Mouse (Mus musculus): ENCODE results near the gene Palld. TPM values are rescaled to one million over a fixed set of nuclear protein-coding genes. Genes with fewer than 3 reads are reported as not detected.
A peak's percentile ranks its signal among the peaks of the same experiment; 100 is the strongest.

Gene Palld
- polyA plus RNA-seq, 1 experiment from 2014 or later: 62.9 TPM

DNA sequence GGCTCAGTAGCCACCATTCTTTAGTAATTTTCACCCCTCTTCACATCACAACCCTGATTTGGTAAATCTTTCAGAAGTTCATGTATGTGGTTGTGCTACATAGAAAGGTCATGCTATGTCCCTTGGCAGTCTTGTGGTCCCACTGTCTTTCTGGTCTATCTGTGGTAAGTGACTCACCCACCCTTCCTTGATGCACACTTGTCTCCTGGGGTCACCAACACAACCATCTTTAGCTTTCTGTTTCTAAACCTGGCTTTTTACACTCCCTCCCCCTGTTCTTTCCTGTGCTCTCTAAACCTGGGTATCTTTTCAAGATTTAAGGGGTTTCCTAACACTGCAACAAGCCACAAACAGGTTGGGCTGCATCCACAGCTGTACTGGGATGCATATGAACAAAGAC, 345.5 kb downstream of the Palld start:
- DNase-seq (ENCODE audit: low spot score): no peak
- Histone ChIP-seq H3K36me3 (ENCODE audit: control insufficient read depth, insufficient read depth, low read length) (no peaks in the 10 kb centered on the region), H3K4me2 (ENCODE audit: low read depth, severe bottlenecking) (no peak overlapping the region), H3K4me1 (ENCODE audit: control insufficient read depth, insufficient read depth, low read length) (no peaks in the 10 kb centered on the region; the same call in 1 of the 2 replicates), H3K4me3 (ENCODE audit: low read depth, low read length) (no peak overlapping the region), H3K9me3 (ENCODE audit: control insufficient read depth, low read length) (no peaks in the 10 kb centered on the region), H3K27ac (replicated peaks; ENCODE audit: low read depth, low read length) (no peak overlapping the region), H3K9ac (ENCODE audit: low read length) (no peak overlapping the region), H3K27me3 (ENCODE audit: control insufficient read depth, insufficient read depth, low read length) (no peaks in the 10 kb centered on the region)
- ATAC-seq (ENCODE audit: insufficient number of reproducible peaks, low FRiP score, low TSS enrichment, low read depth): no peak

- Histone ChIP-seq H3K4me3 (ENCODE audit: low read depth, low read length) (no peak overlapping the region), H3K27ac (replicated peaks; ENCODE audit: low read depth, low read length) (no peak overlapping the region), H3K9me3 (ENCODE audit: control insufficient read depth, low read length) (no peaks in the 10 kb centered on the region), H3K9ac (ENCODE audit: low read length) (no peak overlapping the region), H3K36me3 (ENCODE audit: control insufficient read depth, insufficient read depth, low read length) (no peaks in the 10 kb centered on the region), H3K4me1 (ENCODE audit: control insufficient read depth, insufficient read depth, low read length) (no peaks in the 10 kb centered on the region; the same call in 1 of the 2 replicates), H3K27me3 (ENCODE audit: control insufficient read depth, insufficient read depth, low read length) (no peaks in the 10 kb centered on the region), H3K4me2 (ENCODE audit: low read depth, severe bottlenecking) (no peak overlapping the region)
- ATAC-seq (ENCODE audit: insufficient number of reproducible peaks, low FRiP score, low TSS enrichment, low read depth) (no peak), DNase-seq (ENCODE audit: low spot score) (no peak)
- 83% methylated on average over 8 of the region's 8 CpGs for WGBS
Measured at GRCm38 (mm10) chr8:61556219-61556618, 346.3 kb downstream of the Palld start.

DNA sequence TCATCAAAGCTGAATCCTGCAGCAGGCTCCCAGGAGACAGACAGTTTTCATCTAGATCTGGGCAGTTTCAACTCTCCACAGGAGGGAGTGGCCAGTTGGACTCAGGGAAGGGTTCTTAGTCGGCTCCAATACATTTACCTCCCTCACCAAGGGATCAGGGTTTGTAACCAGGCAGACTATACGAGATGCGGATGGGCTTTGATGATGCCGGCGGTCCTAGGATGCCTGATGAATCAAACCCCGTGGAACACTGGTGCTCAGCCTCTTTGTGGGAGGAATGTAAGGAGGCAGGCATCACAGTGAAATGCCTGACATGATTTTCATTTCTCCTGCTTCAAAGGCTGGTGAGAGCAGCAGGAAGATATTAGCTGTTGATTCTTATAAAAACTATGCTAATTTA, 347.1 kb downstream of the Palld start:
- Histone ChIP-seq H3K27me3 (ENCODE audit: control insufficient read depth, insufficient read depth, low read length) (no peaks in the 10 kb centered on the region), H3K4me2 (ENCODE audit: low read depth, severe bottlenecking) (no peak overlapping the region), H3K9me3 (ENCODE audit: control insufficient read depth, low read length) (no peaks in the 10 kb centered on the region; the same call in 1 of the 2 replicates), H3K36me3 (ENCODE audit: control insufficient read depth, insufficient read depth, low read length) (peaks cover 1% of the 10 kb centered on the region; the same call in 1 of the 2 replicates), H3K9ac (ENCODE audit: low read length) (no peak overlapping the region), H3K4me3 (ENCODE audit: low read depth, low read length) (no peak overlapping the region), H3K4me1 (ENCODE audit: control insufficient read depth, insufficient read depth, low read length) (no peaks in the 10 kb centered on the region; the same call in 1 of the 2 replicates), H3K27ac (replicated peaks; ENCODE audit: low read depth, low read length) (no peak overlapping the region)
- no peak for DNase-seq (ENCODE audit: low spot score)
- WGBS: 67% methylated on average over 6 of the region's 6 CpGs
- ATAC-seq (ENCODE audit: insufficient number of reproducible peaks, low FRiP score, low TSS enrichment, low read depth): no peak

GRCm38 (mm10) chr8:61552755-61553402, 349.6 kb downstream of the Palld start:
- 78% methylated on average over 8 of the region's 8 CpGs for WGBS

DNA sequence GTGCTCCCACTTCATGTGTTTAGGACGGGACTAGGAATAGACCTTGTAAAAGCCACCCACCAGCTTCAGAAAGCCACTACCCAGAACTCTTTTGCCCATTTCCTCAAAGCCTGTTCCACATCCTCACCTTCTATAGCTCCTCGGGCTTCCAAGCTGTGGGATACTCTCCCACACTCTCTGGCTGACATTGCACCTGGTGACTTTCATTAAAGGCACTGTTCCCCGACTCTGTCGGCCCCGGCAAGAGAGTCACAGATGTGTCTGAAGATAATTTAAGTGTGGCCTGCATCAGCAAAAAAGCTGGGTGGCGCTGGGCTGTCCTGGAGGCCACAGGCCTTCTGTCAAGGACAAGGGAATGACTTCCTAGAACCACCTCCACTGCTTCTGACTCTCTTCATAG, 350.3 kb downstream of the Palld start:
- Histone ChIP-seq H3K9ac (ENCODE audit: low read length) (no peak overlapping the region), H3K36me3 (ENCODE audit: control insufficient read depth, insufficient read depth, low read length) (peaks cover 16% of the 10 kb centered on the region), H3K27me3 (ENCODE audit: control insufficient read depth, insufficient read depth, low read length) (no peaks in the 10 kb centered on the region), H3K9me3 (ENCODE audit: control insufficient read depth, low read length) (peaks cover 10% of the 10 kb centered on the region; the same call in 1 of the 2 replicates), H3K4me1 (ENCODE audit: control insufficient read depth, insufficient read depth, low read length) (no peaks in the 10 kb centered on the region; the same call in 1 of the 2 replicates), H3K4me2 (ENCODE audit: low read depth, severe bottlenecking) (no peak overlapping the region), H3K27ac (replicated peaks; ENCODE audit: low read depth, low read length) (no peak overlapping the region; the same call in 1 of the 2 replicates), H3K4me3 (ENCODE audit: low read depth, low read length) (no peak overlapping the region)
- 30% methylated on average over 6 of the region's 6 CpGs for WGBS
- ATAC-seq (ENCODE audit: insufficient number of reproducible peaks, low FRiP score, low TSS enrichment, low read depth): no peak
- DNase-seq (ENCODE audit: low spot score): no peak

More at GRCm38 (mm10) chr8:61552755-61553402, 349.6 kb downstream of the Palld start:
- no peak overlapping the region for H3K4me2 ChIP-seq (ENCODE audit: low read depth, severe bottlenecking)
- H3K4me3 ChIP-seq (ENCODE audit: low read depth, low read length): no peak overlapping the region
- DNase-seq (ENCODE audit: low spot score) (no peak), ATAC-seq (ENCODE audit: insufficient number of reproducible peaks, low FRiP score, low TSS enrichment, low read depth) (no peak)
- H3K27ac ChIP-seq (replicated peaks; ENCODE audit: low read depth, low read length): no peak overlapping the region; the same call in 1 of the 2 replicates
- H3K36me3 ChIP-seq (ENCODE audit: control insufficient read depth, insufficient read depth, low read length): peaks cover 16% of the 10 kb centered on the region
- H3K4me1 ChIP-seq (ENCODE audit: control insufficient read depth, insufficient read depth, low read length): no peaks in the 10 kb centered on the region; the same call in 1 of the 2 replicates
- no peak overlapping the region for H3K9ac ChIP-seq (ENCODE audit: low read length)
- no peaks in the 10 kb centered on the region for H3K27me3 ChIP-seq (ENCODE audit: control insufficient read depth, insufficient read depth, low read length)
- peaks cover 10% of the 10 kb centered on the region; the same call in 1 of the 2 replicates for H3K9me3 ChIP-seq (ENCODE audit: control insufficient read depth, low read length)

DNA sequence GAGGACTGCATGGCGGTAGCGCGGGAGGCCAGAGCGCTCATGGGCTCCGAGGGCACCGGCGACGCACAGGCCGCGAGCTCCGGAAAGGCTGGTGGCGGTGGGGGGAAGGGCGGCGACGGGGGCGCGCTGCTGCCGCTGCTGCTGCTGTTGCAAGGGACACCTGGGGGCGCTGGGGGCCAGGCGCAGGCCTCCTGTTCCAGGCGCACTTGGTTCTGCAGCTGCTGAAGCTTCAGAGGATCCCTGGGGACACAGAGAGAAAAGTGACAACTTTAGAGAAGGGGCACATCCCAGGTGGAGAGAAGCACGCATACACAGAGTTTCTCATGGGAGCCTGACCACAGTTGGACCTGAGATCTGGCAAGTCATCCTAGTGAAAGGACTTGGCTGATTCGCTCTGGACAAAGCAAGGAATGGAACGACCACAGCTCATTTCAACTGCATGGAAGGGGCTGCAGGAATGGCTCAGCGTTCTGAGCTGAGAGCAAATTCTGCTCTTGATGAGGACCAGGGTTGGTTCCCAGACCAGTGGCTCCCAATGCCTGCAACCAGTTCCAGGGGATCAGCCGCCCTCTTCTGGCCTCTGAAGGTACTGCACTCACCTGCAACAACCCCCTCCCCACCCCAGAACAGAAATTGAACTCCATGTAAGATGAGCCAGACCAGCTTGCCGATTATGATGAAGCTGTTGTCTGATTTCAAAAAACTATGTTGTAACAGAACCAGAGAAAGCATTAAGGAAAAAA, 352.3 kb downstream of the Palld start:
- H3K27me3 ChIP-seq (ENCODE audit: control insufficient read depth, insufficient read depth, low read length): no peaks in the 10 kb centered on the region
- H3K9ac ChIP-seq (ENCODE audit: low read length): no peak overlapping the region
- no peak for ATAC-seq (ENCODE audit: insufficient number of reproducible peaks, low FRiP score, low TSS enrichment, low read depth)
- no peak overlapping the region for H3K27ac ChIP-seq (replicated peaks; ENCODE audit: low read depth, low read length)
- no peaks in the 10 kb centered on the region; the same call in 1 of the 2 replicates for H3K4me1 ChIP-seq (ENCODE audit: control insufficient read depth, insufficient read depth, low read length)
- no peak overlapping the region for H3K4me3 ChIP-seq (ENCODE audit: low read depth, low read length)
- peak; percentile 44 for DNase-seq (ENCODE audit: low spot score)
- 47% methylated on average over 27 of the region's 27 CpGs for WGBS
- H3K4me2 ChIP-seq (ENCODE audit: low read depth, severe bottlenecking): no peak overlapping the region
- H3K36me3 ChIP-seq (ENCODE audit: control insufficient read depth, insufficient read depth, low read length): peaks cover 16% of the 10 kb centered on the region
- peaks cover 10% of the 10 kb centered on the region; the same call in 1 of the 2 replicates for H3K9me3 ChIP-seq (ENCODE audit: control insufficient read depth, low read length)

GRCm38 (mm10) chr8:61549585-61549984, 352.9 kb downstream of the Palld start:
- peaks cover 10% of the 10 kb centered on the region; the same call in 1 of the 2 replicates for H3K9me3 ChIP-seq (ENCODE audit: control insufficient read depth, low read length)
- ATAC-seq (ENCODE audit: insufficient number of reproducible peaks, low FRiP score, low TSS enrichment, low read depth) (no peak), DNase-seq (ENCODE audit: low spot score) (no peak)
- no peak overlapping the region for H3K27ac ChIP-seq (replicated peaks; ENCODE audit: low read depth, low read length)
- no peaks in the 10 kb centered on the region for H3K27me3 ChIP-seq (ENCODE audit: control insufficient read depth, insufficient read depth, low read length)
- H3K4me3 ChIP-seq (ENCODE audit: low read depth, low read length): no peak overlapping the region
- WGBS: 65% methylated on average over 40 of the region's 41 CpGs
- H3K9ac ChIP-seq (ENCODE audit: low read length): no peak overlapping the region
- no peak overlapping the region for H3K4me2 ChIP-seq (ENCODE audit: low read depth, severe bottlenecking)
- H3K4me1 ChIP-seq (ENCODE audit: control insufficient read depth, insufficient read depth, low read length): no peaks in the 10 kb centered on the region; the same call in 1 of the 2 replicates
- H3K36me3 ChIP-seq (ENCODE audit: control insufficient read depth, insufficient read depth, low read length): peaks cover 16% of the 10 kb centered on the region

GRCm38 (mm10) chr8:61539828-61540500, 362.5 kb downstream of the Palld start:
- DNase-seq (ENCODE audit: low spot score) (peak; percentile 94), ATAC-seq (ENCODE audit: insufficient number of reproducible peaks, low FRiP score, low TSS enrichment, low read depth) (peak; percentile 62; the same call in 1 of the 2 replicates)
- 52% methylated on average over 7 of the region's 7 CpGs for WGBS
- H3K9ac ChIP-seq (ENCODE audit: low read length): no peak overlapping the region
- H3K4me1 ChIP-seq (ENCODE audit: control insufficient read depth, insufficient read depth, low read length): no peaks in the 10 kb centered on the region
- no peaks in the 10 kb centered on the region for H3K27me3 ChIP-seq (ENCODE audit: control insufficient read depth, insufficient read depth, low read length)
- no peak overlapping the region for H3K4me3 ChIP-seq (ENCODE audit: low read depth, low read length)
- H3K36me3 ChIP-seq (ENCODE audit: control insufficient read depth, insufficient read depth, low read length): peaks cover 2% of the 10 kb centered on the region
- no peak overlapping the region for H3K4me2 ChIP-seq (ENCODE audit: low read depth, severe bottlenecking)
- H3K27ac ChIP-seq (replicated peaks; ENCODE audit: low read depth, low read length): no peak overlapping the region
- H3K9me3 ChIP-seq (ENCODE audit: control insufficient read depth, low read length): no peaks in the 10 kb centered on the region

All from limb, embryonic 11.5 days (tissue).